Mouse (Mus musculus) frontal cortex, adult (tissue): ENCODE measurements at regions not wholly inside any gene's neighbourhood (a gene's known extent, or its start where the extent isn't known, plus 50 kb on each side); places are given as distances from the start of the nearest gene placed in this dataset.

ENCODE experiments used
- ATAC-seq: cut with Nextera tagmentation; 2 replicates; pipeline ENCODE4 v1.9.2; 2017; ENCODE audit warnings: mild to moderate bottlenecking, moderate library complexity, mixed read lengths; ENCODE audit not compliant: low TSS enrichment

- ATAC-seq: no peak
These were observed 70.7 kb upstream of the Arsj start for GRCm38 (mm10) chr3:126292830-126293229.

- ATAC-seq: no peak
These were observed 69.8 kb upstream of the Arsj start for GRCm38 (mm10) chr3:126293645-126294044.

GRCm38 (mm10) chr3:126295932-126296331 is 67.6 kb upstream of the Arsj start:
- ATAC-seq: no peak

- ATAC-seq: no peak
These were observed 64.2 kb upstream of the Arsj start for GRCm38 (mm10) chr3:126299257-126299656.

- ATAC-seq: no peak
These were observed 55.2 kb upstream of the Arsj start for GRCm38 (mm10) chr3:126308303-126308702.
